Mouse (Mus musculus) lung, postnatal 10 days (tissue): ENCODE measurements around the gene Hecw2.

Experiments used
- DNase-seq: peaks from one replicate; pipeline ENCODE4 v3.0.0; 2021

Hecw2 gene

DNA sequence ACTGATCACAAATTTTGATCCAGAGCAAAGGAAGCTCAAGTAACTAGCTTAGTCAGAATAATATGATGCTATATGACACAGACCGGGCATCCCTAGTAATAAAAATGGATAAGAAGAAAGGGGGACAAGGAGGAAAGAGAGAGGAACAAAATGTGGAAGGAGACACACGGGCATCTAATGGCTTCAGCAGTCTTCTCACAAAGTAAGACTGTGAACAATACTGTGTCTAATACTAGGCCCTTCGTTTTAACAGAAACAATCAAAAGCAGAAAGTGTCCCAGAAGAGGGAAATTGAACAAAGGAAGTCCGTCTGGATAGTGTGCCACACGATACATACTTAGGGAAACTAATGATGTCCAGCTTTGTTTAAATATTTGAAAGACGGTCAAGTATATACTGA is 419.9 kb downstream of the Hecw2 start:
- DNase-seq = no peak

GRCm38 (mm10) chr1:53774571-53774970 is 420.4 kb downstream of the Hecw2 start:
- DNase-seq = no peak

GRCm38 (mm10) chr1:53773994-53774393 is 421.0 kb downstream of the Hecw2 start:
- peak; percentile 54 for DNase-seq

DNA sequence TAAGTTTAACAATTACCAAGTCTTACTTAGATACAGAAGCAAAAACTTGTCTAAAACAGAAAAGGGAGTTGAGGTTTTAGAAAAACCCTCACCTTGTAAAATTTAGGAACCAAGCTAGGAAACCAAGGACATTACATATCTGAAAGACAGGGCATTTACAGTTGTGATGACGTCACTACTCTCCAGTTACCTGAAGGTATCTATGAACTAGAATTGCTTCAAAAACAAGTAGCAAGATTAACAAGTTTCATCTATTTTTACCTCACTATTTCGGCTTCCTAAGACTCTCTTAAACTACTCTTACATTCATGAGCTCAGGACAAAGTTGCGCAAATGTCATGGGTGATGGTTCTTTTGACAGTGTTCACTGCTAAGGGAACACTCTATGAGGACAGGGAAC is 422.0 kb downstream of the Hecw2 start:
- no peak for DNase-seq

GRCm38 (mm10) chr1:53771476-53771875 is 423.5 kb downstream of the Hecw2 start:
- DNase-seq = no peak

DNA sequence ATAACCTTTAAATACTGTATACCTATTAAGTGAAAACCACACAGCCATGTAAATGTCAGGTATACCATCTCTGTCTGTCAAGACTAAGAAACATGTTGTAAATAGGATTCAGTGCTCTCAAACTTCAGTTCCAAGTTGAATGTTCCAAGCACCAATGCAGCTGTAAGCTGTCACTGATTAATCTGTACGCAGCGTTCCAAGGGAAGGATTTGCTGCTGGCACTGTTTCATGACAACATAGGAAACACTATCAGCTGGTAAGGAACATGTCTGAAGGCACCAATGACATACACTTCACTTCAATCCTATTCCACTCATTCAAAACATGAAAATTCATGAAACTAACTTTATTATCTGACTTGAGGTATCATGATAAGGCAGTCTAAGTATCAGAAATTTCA is 428.9 kb downstream of the Hecw2 start:
- no peak for DNase-seq

DNA sequence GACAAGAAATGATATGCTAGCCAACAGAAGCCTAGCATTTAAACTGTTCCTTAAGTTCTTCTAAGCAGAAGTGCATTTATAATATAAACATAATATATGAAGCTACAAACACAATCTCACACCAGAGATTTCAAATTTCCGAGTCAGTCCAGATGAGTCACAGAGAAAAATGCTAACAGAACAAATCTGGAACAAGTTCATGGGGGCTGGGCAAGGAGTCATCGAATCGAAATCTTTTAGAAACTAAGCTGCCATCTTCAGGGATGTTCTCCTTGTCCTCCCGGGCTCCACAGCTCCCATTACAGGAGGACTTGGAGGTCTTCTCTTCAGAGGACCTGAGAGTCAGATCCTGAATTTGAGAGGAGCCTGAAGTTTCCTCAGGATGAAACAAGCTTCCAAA is 437.7 kb downstream of the Hecw2 start:
- DNase-seq = no peak
